Mouse (Mus musculus) MEL (cell line): Measurements from ENCODE around the gene Fcrla. TPM values are rescaled to one million over a fixed set of nuclear protein-coding genes. Genes with fewer than 3 reads are reported as not detected.

ENCODE experiments used
- CTCF ChIP-seq, 3 experiments: IDR thresholded peaks in 2 of 3; conservative IDR thresholded peaks in 1 of 3; 2 replicates each; pipeline ENCODE4 v1.5.1; 2011 to 2012; ENCODE audit warnings: low read length in 3 of 3, low read depth in 2 of 3, mild to moderate bottlenecking in 2 of 3, improper control_type of control experiment in 1 of 3, inconsistent platforms in 1 of 3, mixed read lengths in 1 of 3, moderate library complexity in 1 of 3; ENCODE audit not compliant: control insufficient read depth in 1 of 3, insufficient read depth in 1 of 3, poor library complexity in 1 of 3, severe bottlenecking in 1 of 3
- MAFK ChIP-seq: IDR thresholded peaks from 2 replicates; pipeline ENCODE4 v1.6.1; 2011; ENCODE audit warnings: low read depth, mild to moderate bottlenecking, low read length, improper control_type of control experiment, borderline replicate concordance
- MXI1 ChIP-seq: IDR thresholded peaks from 2 replicates; pipeline ENCODE4 v1.6.1; 2011; ENCODE audit warnings: mild to moderate bottlenecking, low read depth, low read length, improper control_type of control experiment
- MYB ChIP-seq: IDR thresholded peaks from 2 replicates; pipeline ENCODE4 v1.6.1; 2011; ENCODE audit warnings: mild to moderate bottlenecking, low read depth, low read length, improper control_type of control experiment
- POLR2A ChIP-seq, 2 experiments: IDR thresholded peaks; 2 replicates each; pipeline ENCODE4 v1.6.1; 2011 to 2012; ENCODE audit warnings: low read length in 2 of 2, mild to moderate bottlenecking in 2 of 2, control low read depth in 1 of 2, improper control_type of control experiment in 1 of 2, low read depth in 1 of 2, moderate library complexity in 1 of 2; ENCODE audit not compliant: control insufficient read depth in 1 of 2, insufficient read depth in 1 of 2, poor library complexity in 1 of 2
- RAD21 ChIP-seq: IDR thresholded peaks from 2 replicates; pipeline ENCODE4 v1.6.1; 2011; ENCODE audit warnings: mild to moderate bottlenecking, low read depth, low read length, improper control_type of control experiment
- ZMIZ1 ChIP-seq: IDR thresholded peaks from 2 replicates; pipeline ENCODE4 v1.6.1; 2012; ENCODE audit warnings: low read depth, mild to moderate bottlenecking, inconsistent platforms, low read length, improper control_type of control experiment, moderate library complexity
- polyA plus RNA-seq, 2 experiments: library from polyadenylated mRNA; stranded (reverse) in 1 of 2; unstranded in 1 of 2; fragments of >175 nt in 1 of 2; fragments of >200 nt in 1 of 2; gene quantifications; 2 replicates each; pipeline versions ENCODE4 v1.2.1 to v1.2.4; 2012; ENCODE audit warnings: low replicate concordance in 2 of 2, low read depth in 1 of 2; ENCODE audit not compliant: insufficient read length in 2 of 2, insufficient read depth in 1 of 2, missing spikeins in 1 of 2
- total RNA-seq: library from RNA; depleted of rRNA; stranded (reverse); fragments of 300-350 nt; gene quantifications from 2 replicates; pipeline ENCODE4 v1.2.3, GENCODE M21; 2012; rRNA removed

The Fcrla gene
- total and polyA plus RNA-seq, 3 experiments: 0.12 to 0.18 TPM; not detected in 1

- TF ChIP-seq MXI1 (peak; percentile 82), RAD21 (no peak), CTCF (IDR thresholded peaks at IDR 0.05 in 2 of 3, conservative IDR thresholded peaks at IDR 0.05 in 1 of 3; ENCODE audit: control insufficient read depth in 1 of 3, insufficient read depth in 1 of 3, low read depth in 2 of 3, low read length in 3 of 3, poor library complexity in 1 of 3, severe bottlenecking in 1 of 3) (no peak), MAFK (peak; percentile 80), ZMIZ1 (no peak), MYB (no peak), POLR2A (IDR thresholded peaks at IDR 0.05; ENCODE audit: control insufficient read depth in 1 of 2, insufficient read depth in 1 of 2, low read depth in 1 of 2, low read length in 2 of 2, poor library complexity in 1 of 2) (peak in 1 of 2 experiments; percentile 87; a peak in 2 of 4 replicates)
Measured at GRCm38 (mm10) chr1:170867691-170868105, 59.7 kb downstream of the Fcrla start, which contains the start of gene Atf6 (continued).

Other genes starting within 250 kb of the Fcrla start
- gene Atf6, start 59.8 kb downstream of the Fcrla start, total RNA-seq: 11.7 and 14.3 TPM in 2 replicates
- 10 to 100 TPM in 1 of 2 experiments, not detected in 1; 16.4 TPM for gene Atf6, start 59.8 kb downstream of the Fcrla start, polyA plus RNA-seq
- gene Gm26620, start 42.5 kb downstream of the Fcrla start, total RNA-seq: 3.1 and 5.5 TPM in 2 replicates
- 1 to 10 TPM in 1 of 2 experiments, not detected in 1; 1.0 TPM for gene Gm26620, start 42.5 kb downstream of the Fcrla start, polyA plus RNA-seq
- 41.8 and 50.0 TPM in 2 replicates for gene Dusp12, start 42.0 kb downstream of the Fcrla start, total RNA-seq
- gene Dusp12, start 42.0 kb downstream of the Fcrla start, polyA plus RNA-seq: 10 to 100 TPM in 1 of 2 experiments, not detected in 1; 33.8 TPM
- gene Fcrlb, start 14.6 kb downstream of the Fcrla start, total RNA-seq: not detected in 2 replicates
- gene Fcrlb, start 14.6 kb downstream of the Fcrla start, polyA plus RNA-seq: not detected
- gene Fcgr2b, start 49.0 kb upstream of the Fcrla start, total RNA-seq: 4.7 and 6.4 TPM in 2 replicates
- gene Fcgr2b, start 49.0 kb upstream of the Fcrla start, polyA plus RNA-seq: 1 to 10 TPM in 1 of 2 experiments, not detected in 1; 8.2 TPM
- gene Fcgr4, start 91.3 kb upstream of the Fcrla start, total RNA-seq: not detected in 2 replicates
- not detected for gene Fcgr4, start 91.3 kb upstream of the Fcrla start, polyA plus RNA-seq
- gene Fcgr3, start 137.4 kb upstream of the Fcrla start, total RNA-seq: 0.39 and 0.62 TPM in 2 replicates
- gene Fcgr3, start 137.4 kb upstream of the Fcrla start, polyA plus RNA-seq: 1 to 10 TPM in 1 of 2 experiments, not detected in 1; 6.1 TPM
- gene Cfap126, start 186.3 kb upstream of the Fcrla start, total RNA-seq: 0.69 and 0.75 TPM in 2 replicates
- 1 to 10 TPM in 1 of 2 experiments, not detected in 1; 3.5 TPM for gene Cfap126, start 186.3 kb upstream of the Fcrla start, polyA plus RNA-seq
- gene Sdhc, start 223.0 kb upstream of the Fcrla start, total RNA-seq: 79.4 and 88.2 TPM in 2 replicates
- gene Sdhc, start 223.0 kb upstream of the Fcrla start, polyA plus RNA-seq: 100 to 1,000 TPM in 1 of 2 experiments, not detected in 1; 224 TPM
- gene Mpz, start 223.1 kb upstream of the Fcrla start, total RNA-seq: 0.10 TPM in 1 of 2 replicates, not detected in the other
- gene Mpz, start 223.1 kb upstream of the Fcrla start, polyA plus RNA-seq: under 1 TPM in 1 of 2 experiments, not detected in 1; 0.28 TPM